Mouse (Mus musculus) sigmoid colon, adult 10 weeks (tissue): Measurements from ENCODE around the gene Olfr805. TPM values are rescaled to one million over a fixed set of nuclear protein-coding genes. Genes with fewer than 3 reads are reported as not detected.

ENCODE experiments used
- polyA plus RNA-seq: library from polyadenylated mRNA; stranded (reverse); fragments of 350-450 nt; fragmentation: Illumina TruSeq; extraction: RNeasy Lipid Tissue Mini Kit (QIAGEN cat#74804); gene quantifications from one replicate; pipeline ENCODE4 v1.2.3, GENCODE M21; 2014; ENCODE audit warnings: low read depth, low replicate concordance

Gene Olfr805
- polyA plus RNA-seq = not detected

DNA sequence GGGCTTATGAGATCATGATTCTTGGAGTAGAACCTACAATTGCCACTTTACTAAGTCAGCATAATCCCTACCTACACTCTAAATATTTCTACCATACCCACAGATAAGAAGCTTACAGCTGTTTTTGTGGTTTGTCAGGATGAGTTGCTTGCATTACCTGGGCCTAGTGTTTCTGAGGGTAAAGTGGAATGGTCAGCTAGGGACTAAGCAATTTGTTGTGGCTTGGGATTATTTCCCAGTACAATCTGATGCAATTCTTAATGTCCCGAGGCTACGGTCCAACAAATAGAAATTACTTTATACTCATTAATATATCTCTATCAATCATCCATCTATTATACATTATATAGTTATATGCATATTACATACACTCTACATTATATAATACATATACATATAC, at the start of gene Olfr805:
Olfr805 (minus strand) TSS at position 101 of the 400 bp plus-strand sequence.

DNA sequence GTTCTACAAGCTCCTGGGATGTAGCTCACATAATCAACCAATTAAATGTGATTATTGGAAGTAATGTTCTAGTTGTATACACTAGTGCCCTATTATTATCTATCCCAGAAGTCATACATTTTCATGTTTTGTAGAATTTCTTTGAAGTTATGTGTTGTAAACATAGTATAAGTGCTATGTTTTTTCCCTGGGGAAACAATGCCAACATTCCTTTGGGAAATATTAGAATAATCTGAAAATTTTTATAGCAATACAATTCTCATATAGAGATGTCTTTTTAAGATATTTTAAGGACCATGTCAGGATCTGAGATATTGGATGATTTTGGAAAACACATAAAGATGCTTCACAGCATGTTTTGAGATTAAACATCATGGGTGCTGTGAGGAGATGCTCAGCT, 45.2 kb upstream of the Olfr805 start, which contains the start of gene Olfr809:
Olfr809 (plus strand) TSS at position 301 of the 400 bp plus-strand sequence.

DNA sequence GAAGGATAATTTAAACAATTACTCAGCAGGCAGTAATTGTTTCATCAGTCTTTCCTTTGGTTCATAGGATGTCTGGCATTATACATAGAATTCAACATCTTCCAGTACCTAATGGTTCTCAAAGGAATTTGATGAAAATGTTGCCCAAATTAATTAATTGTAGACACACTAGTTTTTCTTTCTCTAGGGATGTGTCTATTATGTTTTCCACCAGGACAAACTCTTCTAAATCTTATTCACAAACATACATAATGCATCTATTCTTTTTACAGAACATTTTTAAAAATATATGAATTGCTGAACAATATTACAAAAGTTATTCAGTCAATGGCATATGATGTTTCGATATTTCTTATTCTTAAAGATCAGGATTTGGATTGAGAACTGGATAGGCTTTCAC, 36.0 kb upstream of the Olfr805 start, which contains the start of gene Olfr808:
Olfr808 (plus strand) TSS at position 301 of the 400 bp plus-strand sequence.

DNA sequence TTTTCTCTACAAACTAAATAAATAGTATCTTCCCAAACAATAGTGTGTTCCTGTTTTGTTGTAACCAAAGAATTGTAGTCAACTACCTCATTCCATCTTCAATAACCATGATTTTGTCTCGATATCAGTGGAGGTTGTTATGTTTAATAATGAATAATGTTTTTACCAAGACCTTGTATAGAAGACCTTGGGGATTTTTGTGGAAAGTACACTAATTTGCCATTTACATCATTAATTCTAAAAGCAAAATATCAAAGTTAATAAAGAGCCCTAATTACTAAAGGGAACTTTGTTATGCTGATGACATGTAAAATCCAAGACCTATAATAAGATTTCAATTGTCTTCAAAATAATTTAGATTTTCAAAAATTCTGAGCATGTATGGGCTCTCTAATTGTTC, 28.5 kb upstream of the Olfr805 start, which contains the start of gene Olfr807:
Olfr807 (minus strand) TSS at position 101 of the 400 bp plus-strand sequence.

DNA sequence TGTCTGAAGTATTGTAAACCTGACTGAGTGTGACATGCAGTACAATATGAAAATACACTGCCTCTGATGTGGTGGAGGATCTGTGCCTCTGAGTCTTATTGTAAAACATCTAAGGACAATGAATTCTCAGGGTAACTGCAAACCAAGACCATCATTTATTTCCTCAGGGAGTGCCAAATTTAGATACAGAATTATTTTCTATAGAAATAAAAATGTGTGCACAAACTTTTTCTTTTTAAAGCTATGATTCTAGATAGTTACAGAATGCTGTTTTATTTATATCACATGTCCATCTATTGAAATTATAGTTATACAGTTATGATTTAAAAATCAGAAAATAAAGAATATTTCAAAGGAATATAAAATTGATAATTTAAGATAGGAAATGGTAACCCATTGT, 12.6 kb upstream of the Olfr805 start, which contains the start of gene Olfr806:
Olfr806 (minus strand) TSS at position 101 of the 400 bp plus-strand sequence.

DNA sequence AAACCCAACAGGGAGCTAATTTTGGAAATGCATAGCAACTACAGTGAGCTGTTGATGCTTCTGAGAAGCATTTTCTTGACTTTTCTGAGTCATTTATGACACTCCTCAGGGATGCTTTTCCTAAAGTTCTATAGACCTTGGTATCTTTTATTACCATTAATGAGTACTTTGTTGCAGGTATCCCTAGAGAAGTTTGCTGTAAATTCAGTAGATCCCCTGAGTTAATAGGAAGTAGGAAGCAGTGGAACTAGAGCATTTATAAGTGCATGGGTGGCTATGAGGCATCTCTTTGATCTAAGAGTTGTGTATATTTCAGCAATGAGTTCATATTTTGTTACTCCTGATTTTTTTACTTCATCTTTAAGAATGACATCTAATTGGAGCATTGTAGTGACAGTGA, 26.3 kb downstream of the Olfr805 start, which contains the start of gene Olfr804:
Olfr804 (plus strand) TSS at position 301 of the 400 bp plus-strand sequence.

DNA sequence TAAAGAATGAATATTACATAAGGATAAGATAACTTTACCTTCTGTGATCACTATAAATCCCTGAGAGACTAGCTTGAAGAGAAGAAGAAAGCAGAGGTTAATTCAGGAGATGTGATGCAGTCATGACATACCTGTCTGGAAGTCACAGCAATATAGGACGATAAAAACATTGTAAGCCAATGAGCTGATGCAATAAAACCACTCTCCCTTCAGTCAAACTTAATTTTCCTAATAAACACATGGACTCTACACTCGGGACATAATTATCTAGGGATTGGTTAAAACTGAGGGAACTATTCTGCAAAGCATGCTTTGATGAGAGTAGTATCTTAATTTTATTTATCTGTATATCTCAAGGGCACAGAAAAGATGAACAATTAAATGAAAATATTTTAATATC, 35.0 kb downstream of the Olfr805 start, which contains the start of gene Olfr803:
Olfr803 (minus strand) TSS at position 101 of the 400 bp plus-strand sequence.

DNA sequence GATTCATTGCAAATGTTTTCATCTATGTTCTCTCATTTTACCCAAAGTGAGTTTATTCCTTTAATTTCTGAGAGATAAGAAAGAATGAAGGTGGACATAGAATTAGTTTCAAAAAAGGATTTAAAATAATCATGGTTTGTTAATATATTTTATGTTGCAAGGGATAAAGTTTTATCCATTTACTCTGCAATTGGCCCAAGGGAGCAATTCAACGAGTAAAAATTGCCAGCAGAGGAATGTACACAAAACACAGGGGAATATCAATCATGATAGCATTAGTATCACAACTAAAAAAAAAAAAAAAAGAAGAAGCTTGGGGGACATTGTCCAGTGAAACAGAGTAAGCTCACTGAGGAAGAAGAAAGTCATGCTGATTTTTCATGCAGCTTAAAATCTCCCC, 41.1 kb downstream of the Olfr805 start, which contains the start of gene Olfr802:
Olfr802 (minus strand) TSS at position 101 of the 400 bp plus-strand sequence.

DNA sequence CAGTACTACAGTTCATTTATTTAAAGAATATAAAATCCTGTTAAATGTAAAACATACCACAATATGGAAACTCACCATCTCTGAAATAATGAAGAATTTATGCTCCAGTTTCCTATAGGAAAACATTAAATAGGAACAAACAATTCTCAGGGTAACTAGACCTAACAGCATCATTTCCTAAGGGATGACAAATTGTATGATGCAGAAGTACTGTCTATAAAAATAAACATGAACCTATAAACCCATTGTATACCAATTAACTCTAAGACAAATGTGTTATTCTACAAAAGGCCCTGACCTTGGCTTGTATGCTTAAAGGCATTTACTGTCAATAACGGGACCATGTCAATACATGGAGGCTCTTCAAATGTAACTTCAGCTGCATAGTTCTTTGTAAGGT, 55.4 kb downstream of the Olfr805 start, which contains the start of gene Olfr801:
Olfr801 (minus strand) TSS at position 101 of the 400 bp plus-strand sequence.

Other genes starting within 250 kb of the Olfr805 start
- gene Olfr789, start 244.6 kb downstream of the Olfr805 start, polyA plus RNA-seq = not detected
- not detected for gene Olfr790, start 230.9 kb downstream of the Olfr805 start, polyA plus RNA-seq
- not detected for gene Olfr791, start 207.6 kb downstream of the Olfr805 start, polyA plus RNA-seq
- gene Olfr792, start 190.2 kb downstream of the Olfr805 start, polyA plus RNA-seq = not detected
- gene Olfr794, start 161.7 kb downstream of the Olfr805 start, polyA plus RNA-seq = not detected
- gene Olfr796, start 116.8 kb downstream of the Olfr805 start, polyA plus RNA-seq = not detected
- not detected for gene Olfr798, start 101.4 kb downstream of the Olfr805 start, polyA plus RNA-seq
- gene Olfr799, start 91.9 kb downstream of the Olfr805 start, polyA plus RNA-seq = not detected
- gene Olfr800, start 71.7 kb downstream of the Olfr805 start, polyA plus RNA-seq = not detected
- gene Olfr801, start 55.5 kb downstream of the Olfr805 start, polyA plus RNA-seq = not detected
- gene Olfr802, start 41.2 kb downstream of the Olfr805 start, polyA plus RNA-seq = not detected
- not detected for gene Olfr803, start 35.1 kb downstream of the Olfr805 start, polyA plus RNA-seq
- not detected for gene Olfr804, start 26.2 kb downstream of the Olfr805 start, polyA plus RNA-seq
- not detected for gene Olfr806, start 12.5 kb upstream of the Olfr805 start, polyA plus RNA-seq
- not detected for gene Olfr807, start 28.4 kb upstream of the Olfr805 start, polyA plus RNA-seq
- not detected for gene Olfr808, start 36.1 kb upstream of the Olfr805 start, polyA plus RNA-seq
- not detected for gene Olfr809, start 45.3 kb upstream of the Olfr805 start, polyA plus RNA-seq
- gene Olfr810, start 65.5 kb upstream of the Olfr805 start, polyA plus RNA-seq = not detected
- gene Olfr811, start 75.0 kb upstream of the Olfr805 start, polyA plus RNA-seq = not detected
- gene Olfr812, start 116.7 kb upstream of the Olfr805 start, polyA plus RNA-seq = not detected
- gene Olfr813, start 126.0 kb upstream of the Olfr805 start, polyA plus RNA-seq = not detected
- gene Olfr814, start 150.5 kb upstream of the Olfr805 start, polyA plus RNA-seq = not detected
- not detected for gene Olfr815, start 176.5 kb upstream of the Olfr805 start, polyA plus RNA-seq
- gene Olfr816, start 186.2 kb upstream of the Olfr805 start, polyA plus RNA-seq = not detected
- gene Olfr818, start 219.7 kb upstream of the Olfr805 start, polyA plus RNA-seq = not detected
- gene Olfr819, start 237.9 kb upstream of the Olfr805 start, polyA plus RNA-seq = not detected
- gene Olfr247, start 246.8 kb upstream of the Olfr805 start, polyA plus RNA-seq = not detected